Mouse (Mus musculus): Measurements from ENCODE around the gene Tmem213.

The Tmem213 gene

GRCm38 (mm10) chr6:38116107-38116770 is 7.2 kb downstream of the Tmem213 start:
- DNase-seq (ENCODE audit: low spot score), result no peak

- no peak for DNase-seq (ENCODE audit: low spot score)
Observed at GRCm38 (mm10) chr6:38118341-38118740, 9.3 kb downstream of the Tmem213 start.

- DNase-seq (ENCODE audit: low spot score), result no peak
Observed at GRCm38 (mm10) chr6:38120681-38121371, 11.8 kb downstream of the Tmem213 start.

GRCm38 (mm10) chr6:38121843-38122242 is 12.8 kb downstream of the Tmem213 start:
- no peak for DNase-seq (ENCODE audit: low spot score)

- no peak for DNase-seq (ENCODE audit: low spot score)
Observed at GRCm38 (mm10) chr6:38122791-38123190, 13.7 kb downstream of the Tmem213 start.

- no peak for DNase-seq (ENCODE audit: low spot score)
Observed at GRCm38 (mm10) chr6:38123471-38124206, 14.6 kb downstream of the Tmem213 start.

- no peak for DNase-seq (ENCODE audit: low spot score)
Observed at GRCm38 (mm10) chr6:38124207-38124835, 15.3 kb downstream of the Tmem213 start, which contains the start of gene Atp6v0a4. Gene Atp6v0a4, minus strand, starts transcription at chr6:38124586.

GRCm38 (mm10) chr6:38124882-38125281 is 15.8 kb downstream of the Tmem213 start:
- DNase-seq (ENCODE audit: low spot score), result no peak

GRCm38 (mm10) chr6:38125462-38125861 is 16.4 kb downstream of the Tmem213 start:
- no peak for DNase-seq (ENCODE audit: low spot score)

GRCm38 (mm10) chr6:38128115-38128514 is 19.1 kb downstream of the Tmem213 start:
- DNase-seq (ENCODE audit: low spot score), result no peak

GRCm38 (mm10) chr6:38129883-38130282 is 20.8 kb downstream of the Tmem213 start:
- DNase-seq (ENCODE audit: low spot score), result no peak

- peak; percentile 59 for DNase-seq (ENCODE audit: low spot score)
Observed at GRCm38 (mm10) chr6:38131801-38132231, 22.8 kb downstream of the Tmem213 start.

GRCm38 (mm10) chr6:38134806-38135559 is 25.9 kb downstream of the Tmem213 start:
- peak; percentile 36 for DNase-seq (ENCODE audit: low spot score)

GRCm38 (mm10) chr6:38139086-38139485 is 30.0 kb downstream of the Tmem213 start:
- peak; percentile 10 for DNase-seq (ENCODE audit: low spot score)

GRCm38 (mm10) chr6:38140402-38140801 is 31.3 kb downstream of the Tmem213 start:
- no peak for DNase-seq (ENCODE audit: low spot score)

GRCm38 (mm10) chr6:38144161-38144998 is 35.3 kb downstream of the Tmem213 start:
- peak; percentile 99 for DNase-seq (ENCODE audit: low spot score)

- peak; percentile 30 for DNase-seq (ENCODE audit: low spot score)
Observed at GRCm38 (mm10) chr6:38145463-38146065, 36.5 kb downstream of the Tmem213 start.

- no peak for DNase-seq (ENCODE audit: low spot score)
Observed at GRCm38 (mm10) chr6:38147301-38147700, 38.2 kb downstream of the Tmem213 start.

- no peak for DNase-seq (ENCODE audit: low spot score)
Observed at GRCm38 (mm10) chr6:38148626-38149025, 39.6 kb downstream of the Tmem213 start.

GRCm38 (mm10) chr6:38149483-38149882 is 40.4 kb downstream of the Tmem213 start:
- no peak for DNase-seq (ENCODE audit: low spot score)

Data from adipocyte (in vitro differentiated cells).